ENCODE assay signal across 8 mouse cellular contexts in the genomic region with DNA sequence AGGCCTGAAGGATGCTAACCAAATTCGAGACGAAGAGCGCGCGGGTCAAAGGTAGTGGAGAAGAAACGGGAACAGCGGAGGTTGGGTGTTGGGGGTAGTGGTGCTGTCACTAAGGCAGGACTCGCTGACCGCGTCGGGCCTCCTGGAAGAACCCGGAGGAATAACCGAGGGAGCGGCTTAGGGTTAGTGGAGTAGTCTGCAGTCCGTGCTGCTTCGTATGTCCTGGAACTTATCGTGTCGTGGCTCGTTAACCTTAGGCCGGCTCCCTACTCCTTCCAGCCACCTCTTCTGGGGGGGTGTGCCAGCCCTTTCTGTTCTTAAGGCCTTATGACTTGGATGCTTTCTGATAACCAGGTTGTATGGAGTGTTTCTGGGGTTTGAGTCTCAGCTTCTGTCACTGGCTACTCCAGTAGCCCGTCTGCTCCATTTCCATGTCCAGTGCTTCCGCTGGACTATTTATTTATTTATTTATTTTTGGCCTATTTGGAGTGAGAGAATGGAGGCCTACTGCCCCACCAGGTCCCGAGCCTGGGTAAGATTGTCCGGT. TPM values are rescaled to one million over a fixed set of nuclear protein-coding genes. Genes with fewer than 3 reads are reported as not detected.
A peak's percentile ranks its signal among the peaks of the same experiment; 100 is the strongest.
DNase-seq lines count a peak whose midpoint lies in the region; ATAC-seq lines count a peak whose summit lies in the region.

No protein-coding gene starts in this region.

- peak overlapping the region; percentile 46; the same call in 1 of the 2 replicates for H3K27ac ChIP-seq in neural tube, embryonic 11.5 days (ENCODE audit: low read depth, low read length)
- H3K27ac ChIP-seq in limb, embryonic 15.5 days: peak overlapping the region; percentile 83
- peak overlapping the region; percentile 71; the same call in 1 of the 2 replicates for H3K27ac ChIP-seq in stomach, embryonic 14.5 days (ENCODE audit: low read length)

- DNase-seq in neural tube, embryonic 11.5 days (ENCODE audit: low spot score): no peak
- DNase-seq in neural tube, embryonic 10.5 days (ENCODE audit: extremely low spot score, low spot score): no peak
- DNase-seq in adrenal gland, postnatal 36 days: no peak
- no peak for DNase-seq in embryo, embryonic 10.5 days (ENCODE audit: low spot score)
- DNase-seq in layer of hippocampus, postnatal 10 days (ENCODE audit: low spot score in 2 of 2): no peak

- 3% methylated on average over 24 of the region's 24 CpGs for WGBS in neural tube, embryonic 11.5 days
- WGBS in limb, embryonic 15.5 days: 1% methylated on average over 24 of the region's 24 CpGs
- 3% methylated on average over 24 of the region's 24 CpGs for WGBS in stomach, embryonic 14.5 days

- H3K36me3 ChIP-seq in neural tube, embryonic 11.5 days (ENCODE audit: control insufficient read depth, insufficient read depth, low read length): peaks cover 6% of the 10 kb centered on the region
- H3K36me3 ChIP-seq in limb, embryonic 15.5 days: peaks cover 21% of the 10 kb centered on the region
- H3K36me3 ChIP-seq in stomach, embryonic 14.5 days (ENCODE audit: control insufficient read depth, insufficient read depth, low read length): peaks cover 21% of the 10 kb centered on the region

- H3K9ac ChIP-seq in neural tube, embryonic 11.5 days (ENCODE audit: low read length): peak overlapping the region; percentile 93
- H3K9ac ChIP-seq in limb, embryonic 15.5 days: peak overlapping the region; percentile 77
- peak overlapping the region; percentile 75 for H3K9ac ChIP-seq in stomach, embryonic 14.5 days (replicated peaks; ENCODE audit: low read depth, low read length)

- no peaks in the 10 kb centered on the region for H3K9me3 ChIP-seq in neural tube, embryonic 11.5 days (ENCODE audit: control insufficient read depth, low read length)
- no peaks in the 10 kb centered on the region for H3K9me3 ChIP-seq in limb, embryonic 15.5 days
- no peaks in the 10 kb centered on the region for H3K9me3 ChIP-seq in stomach, embryonic 14.5 days (ENCODE audit: control insufficient read depth, low read depth, low read length)

- peaks cover 6% of the 10 kb centered on the region; the same call in 1 of the 2 replicates for H3K4me1 ChIP-seq in neural tube, embryonic 11.5 days (ENCODE audit: control insufficient read depth, insufficient read depth, low read length)
- peaks cover 18% of the 10 kb centered on the region for H3K4me1 ChIP-seq in limb, embryonic 15.5 days
- peaks cover 17% of the 10 kb centered on the region; the same call in 1 of the 2 replicates for H3K4me1 ChIP-seq in stomach, embryonic 14.5 days (ENCODE audit: control insufficient read depth, insufficient read depth, low read length)

- no peaks in the 10 kb centered on the region for H3K27me3 ChIP-seq in neural tube, embryonic 11.5 days (ENCODE audit: control insufficient read depth, insufficient read depth, low read length)
- no peaks in the 10 kb centered on the region for H3K27me3 ChIP-seq in limb, embryonic 15.5 days
- no peaks in the 10 kb centered on the region for H3K27me3 ChIP-seq in stomach, embryonic 14.5 days (ENCODE audit: control insufficient read depth, insufficient read depth, low read length)

- peak overlapping the region; percentile 82 for H3K4me2 ChIP-seq in neural tube, embryonic 11.5 days (ENCODE audit: low read depth)
- peak overlapping the region; percentile 46 for H3K4me2 ChIP-seq in limb, embryonic 15.5 days
- peak overlapping the region; percentile 42 for H3K4me2 ChIP-seq in stomach, embryonic 14.5 days (replicated peaks; ENCODE audit: low read depth, low read length)

- peak; percentile 70 for ATAC-seq in neural tube, embryonic 11.5 days (ENCODE audit: insufficient read depth, low FRiP score, low TSS enrichment)
- ATAC-seq in erythroid progenitor cell, adult 5-6 weeks (replicated peaks; ENCODE audit: low FRiP score, poor library complexity, severe bottlenecking): peak; percentile 70; the same call in 1 of the 2 replicates
- peak; percentile 53; the same call in 1 of the 2 replicates for ATAC-seq in limb, embryonic 15.5 days (ENCODE audit: insufficient number of reproducible peaks, low FRiP score, low TSS enrichment, low read depth)
- peak; percentile 47; the same call in 1 of the 2 replicates for ATAC-seq in stomach, embryonic 14.5 days (ENCODE audit: insufficient number of reproducible peaks, insufficient read depth, low FRiP score, low read depth)

- peak overlapping the region; percentile 91 for H3K4me3 ChIP-seq in neural tube, embryonic 11.5 days (ENCODE audit: low read depth, low read length)
- H3K4me3 ChIP-seq in limb, embryonic 15.5 days: peak overlapping the region; percentile 85
- H3K4me3 ChIP-seq in stomach, embryonic 14.5 days (ENCODE audit: low read depth, low read length): peak overlapping the region; percentile 78

RNA-seq across cellular contexts. Expression of a gene that starts 0.4 kb away (rescaled TPM):
- polyA plus RNA-seq in neural tube, embryonic 11.5 days (2014; fragmentation: Nextera tagmentation; extraction: Ambion mirVana): 122 and 132 TPM in 2 replicates
- total RNA-seq in erythroid progenitor cell, adult 5-6 weeks (2015; ENCODE audit: low replicate concordance): 43.2 and 52.0 TPM in 2 replicates
- total RNA-seq in erythroid progenitor cell, adult 5-6 weeks (2017; ENCODE audit: low replicate concordance): 14.7 and 16.4 TPM in 2 replicates
- 107 and 119 TPM in 2 replicates for polyA plus RNA-seq in limb, embryonic 15.5 days (2015; fragmentation: Nextera tagmentation; extraction: Ambion mirVana)
- 139 and 140 TPM in 2 replicates for polyA plus RNA-seq in stomach, embryonic 14.5 days (2014; fragmentation: Nextera tagmentation; extraction: Ambion mirVana)
- 100 to 1,000 TPM in 1 of 2 experiments, 10 to 100 TPM in 1; 94.4 to 101 TPM for total RNA-seq in adrenal gland, postnatal 36 days (2021)
- 10 to 100 TPM; 72.0 to 79.4 TPM for total RNA-seq in layer of hippocampus, postnatal 10 days (2021)

RNA-seq across cellular contexts. Expression of a gene that starts 0.6 kb away (rescaled TPM):
- polyA plus RNA-seq in neural tube, embryonic 11.5 days (2014; fragmentation: Nextera tagmentation; extraction: Ambion mirVana): 219 and 225 TPM in 2 replicates
- total RNA-seq in erythroid progenitor cell, adult 5-6 weeks (2015; ENCODE audit: low replicate concordance): 44.9 and 67.4 TPM in 2 replicates
- total RNA-seq in erythroid progenitor cell, adult 5-6 weeks (2017; ENCODE audit: low replicate concordance): 41.3 and 47.1 TPM in 2 replicates
- 271 and 272 TPM in 2 replicates for polyA plus RNA-seq in limb, embryonic 15.5 days (2015; fragmentation: Nextera tagmentation; extraction: Ambion mirVana)
- 182 and 195 TPM in 2 replicates for polyA plus RNA-seq in stomach, embryonic 14.5 days (2014; fragmentation: Nextera tagmentation; extraction: Ambion mirVana)
- 100 to 1,000 TPM; 178 to 197 TPM for total RNA-seq in adrenal gland, postnatal 36 days (2021)
- 100 to 1,000 TPM; 165 TPM for total RNA-seq in layer of hippocampus, postnatal 10 days (2021)

RNA-seq across cellular contexts. Expression of a gene that starts 25.6 kb away (rescaled TPM):
- 13.8 and 15.7 TPM in 2 replicates for polyA plus RNA-seq in neural tube, embryonic 11.5 days (2014; fragmentation: Nextera tagmentation; extraction: Ambion mirVana)
- not detected in 2 replicates for total RNA-seq in erythroid progenitor cell, adult 5-6 weeks (2015; ENCODE audit: low replicate concordance)
- not detected in 2 replicates for total RNA-seq in erythroid progenitor cell, adult 5-6 weeks (2017; ENCODE audit: low replicate concordance)
- polyA plus RNA-seq in limb, embryonic 15.5 days (2015; fragmentation: Nextera tagmentation; extraction: Ambion mirVana): 0.05 TPM in 1 of 2 replicates, not detected in the other
- polyA plus RNA-seq in stomach, embryonic 14.5 days (2014; fragmentation: Nextera tagmentation; extraction: Ambion mirVana): not detected in 2 replicates
- not detected for total RNA-seq in adrenal gland, postnatal 36 days (2021)
- 1 to 10 TPM; 1.8 TPM for total RNA-seq in layer of hippocampus, postnatal 10 days (2021)

RNA-seq across cellular contexts. Expression of a gene that starts 43.6 kb away (rescaled TPM):
- polyA plus RNA-seq in neural tube, embryonic 11.5 days (2014; fragmentation: Nextera tagmentation; extraction: Ambion mirVana): 182 and 185 TPM in 2 replicates
- total RNA-seq in erythroid progenitor cell, adult 5-6 weeks (2015; ENCODE audit: low replicate concordance): 14.7 and 15.1 TPM in 2 replicates
- 15.4 and 21.5 TPM in 2 replicates for total RNA-seq in erythroid progenitor cell, adult 5-6 weeks (2017; ENCODE audit: low replicate concordance)
- 118 and 137 TPM in 2 replicates for polyA plus RNA-seq in limb, embryonic 15.5 days (2015; fragmentation: Nextera tagmentation; extraction: Ambion mirVana)
- polyA plus RNA-seq in stomach, embryonic 14.5 days (2014; fragmentation: Nextera tagmentation; extraction: Ambion mirVana): 125 and 135 TPM in 2 replicates
- total RNA-seq in adrenal gland, postnatal 36 days (2021): 100 to 1,000 TPM; 112 to 147 TPM
- 100 to 1,000 TPM; 105 to 106 TPM for total RNA-seq in layer of hippocampus, postnatal 10 days (2021)

RNA-seq across cellular contexts. Expression of a gene that starts 54.7 kb away (rescaled TPM):
- 62.0 and 69.0 TPM in 2 replicates for polyA plus RNA-seq in neural tube, embryonic 11.5 days (2014; fragmentation: Nextera tagmentation; extraction: Ambion mirVana)
- total RNA-seq in erythroid progenitor cell, adult 5-6 weeks (2015; ENCODE audit: low replicate concordance): 0.84 and 1.1 TPM in 2 replicates
- total RNA-seq in erythroid progenitor cell, adult 5-6 weeks (2017; ENCODE audit: low replicate concordance): 0.13 and 0.83 TPM in 2 replicates
- 14.3 and 15.7 TPM in 2 replicates for polyA plus RNA-seq in limb, embryonic 15.5 days (2015; fragmentation: Nextera tagmentation; extraction: Ambion mirVana)
- 17.1 and 18.4 TPM in 2 replicates for polyA plus RNA-seq in stomach, embryonic 14.5 days (2014; fragmentation: Nextera tagmentation; extraction: Ambion mirVana)
- 1 to 10 TPM; 2.5 to 5.7 TPM for total RNA-seq in adrenal gland, postnatal 36 days (2021)
- 10 to 100 TPM; 32.3 to 33.0 TPM for total RNA-seq in layer of hippocampus, postnatal 10 days (2021)
